Mouse (Mus musculus) liver, adult 2 months (tissue): Measurements from ENCODE around the gene BC017158. TPM values are rescaled to one million over a fixed set of nuclear protein-coding genes. Genes with fewer than 3 reads are reported as not detected.

ENCODE experiments used
- DNase-seq: peaks from one replicate; pipeline ENCODE4 v3.0.0-alpha.2; 2011; ENCODE audit warnings: low read depth, low spot score; ENCODE audit errors: extremely low read depth
- H3K27ac ChIP-seq: fragments of 200-500 bp; replicated peaks from 2 replicates; pipeline ENCODE4 v1.5.1; 2012; ENCODE audit warnings: low read depth, mild to moderate bottlenecking, control low read depth, inconsistent platforms, low read length; ENCODE audit not compliant: insufficient read depth
- H3K27me3 ChIP-seq: fragments of 200-500 bp; 2 replicates; pipeline ENCODE4 v1.6.1; 2012; ENCODE audit warnings: mild to moderate bottlenecking, moderate library complexity, low read length, inconsistent platforms; ENCODE audit not compliant: control insufficient read depth, insufficient read depth
- H3K36me3 ChIP-seq: fragments of 200-500 bp; 2 replicates; pipeline ENCODE4 v1.6.1; 2012; ENCODE audit warnings: low read length, inconsistent platforms; ENCODE audit not compliant: control insufficient read depth, insufficient read depth
- H3K4me1 ChIP-seq: fragments of 200-500 bp; 2 replicates; pipeline ENCODE4 v1.6.1; 2011; ENCODE audit warnings: low read length; ENCODE audit not compliant: control insufficient read depth, insufficient read depth
- H3K4me3 ChIP-seq: fragments of 200-500 bp; 2 replicates; pipeline ENCODE4 v1.5.1; 2011; ENCODE audit warnings: low read depth, mild to moderate bottlenecking, control low read depth, low read length, moderate library complexity; ENCODE audit not compliant: insufficient read depth
- H3K79me2 ChIP-seq: fragments of 200-500 bp; 2 replicates; pipeline ENCODE4 v1.6.1; 2012; ENCODE audit warnings: inconsistent platforms, mild to moderate bottlenecking, low read length, moderate library complexity; ENCODE audit not compliant: control insufficient read depth, insufficient read depth
- H3K9ac ChIP-seq: fragments of 200-500 bp; 2 replicates; pipeline ENCODE4 v1.6.1; 2012; ENCODE audit warnings: low read depth, mild to moderate bottlenecking, control low read depth, inconsistent platforms, low read length
- CTCF ChIP-seq: fragments of 200-500 bp; IDR thresholded peaks from 2 replicates; pipeline ENCODE4 v1.5.1; 2011; ENCODE audit warnings: low read depth, low read length, control low read depth
- POLR2A ChIP-seq: fragments of 200-500 bp; IDR thresholded peaks from 2 replicates; pipeline ENCODE4 v1.6.1; 2011; ENCODE audit warnings: low read length, control low read depth; ENCODE audit not compliant: insufficient read depth; ENCODE audit errors: extremely low read depth
- WGBS: fragments of 180-500 bp; shearing (Covaris S2); methylation state at CpG from one replicate; pipeline ENCODE4 v1.1.7; 2018; 5-methylcytosine and 5-hydroxymethylcytosine counted together
- polyA plus RNA-seq: library from polyadenylated mRNA; depleted of rRNA; stranded (reverse); fragments of >200 nt; gene quantifications from 2 replicates; pipeline ENCODE4 v1.2.3, GENCODE M21; 2012
- total RNA-seq: library from RNA; depleted of rRNA; stranded (reverse); fragments of >200 nt; gene quantifications from 2 replicates; pipeline ENCODE4 v1.2.3, GENCODE M21; 2014

The BC017158 gene
- total and polyA plus RNA-seq, 2 experiments = 15.2 to 25.2 TPM

DNA sequence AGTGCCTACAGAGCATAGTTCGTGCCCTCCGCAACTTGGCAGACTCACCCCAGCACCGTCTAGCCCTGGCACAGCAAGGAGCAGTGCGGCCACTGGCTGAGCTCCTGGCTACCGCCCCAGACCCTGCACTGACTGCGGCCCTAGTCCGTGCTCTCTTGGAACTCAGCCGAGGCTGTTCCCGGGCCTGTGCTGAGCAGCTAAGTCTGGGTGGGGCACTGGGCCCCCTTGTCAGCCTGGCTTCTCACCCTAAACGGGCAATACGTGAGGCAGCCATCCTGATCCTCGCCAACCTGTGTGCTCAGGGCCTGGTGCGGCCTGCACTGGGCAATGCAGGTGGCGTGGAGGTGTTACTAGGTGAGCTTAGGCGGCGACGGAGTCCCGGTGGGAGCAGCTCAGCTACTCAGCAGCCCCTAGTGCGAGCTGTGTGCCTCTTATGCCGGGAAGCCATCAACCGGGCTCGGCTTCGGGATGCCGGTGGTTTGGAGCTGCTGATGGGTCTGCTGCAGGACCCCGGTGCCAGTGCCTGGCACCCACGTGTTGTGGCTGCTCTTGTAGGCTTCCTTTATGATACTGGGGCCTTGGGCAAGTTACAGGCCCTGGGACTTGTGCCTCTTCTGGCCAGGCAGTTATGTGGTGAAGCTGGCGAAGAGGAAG is 57.7 kb downstream of the BC017158 start:
- DNase-seq = no peak
- Histone ChIP-seq H3K9ac (no peak overlapping the region), H3K27me3 (no peaks in the 10 kb centered on the region), H3K79me2 (no peaks in the 10 kb centered on the region), H3K36me3 (peaks cover 3% of the 10 kb centered on the region; the same call in 1 of the 2 replicates), H3K27ac (no peak overlapping the region), H3K4me1 (peaks cover 16% of the 10 kb centered on the region), H3K4me3 (no peak overlapping the region)
- WGBS = 93% methylated on average over 27 of the region's 27 CpGs
- TF ChIP-seq CTCF (no peak), POLR2A (no peak)

DNA sequence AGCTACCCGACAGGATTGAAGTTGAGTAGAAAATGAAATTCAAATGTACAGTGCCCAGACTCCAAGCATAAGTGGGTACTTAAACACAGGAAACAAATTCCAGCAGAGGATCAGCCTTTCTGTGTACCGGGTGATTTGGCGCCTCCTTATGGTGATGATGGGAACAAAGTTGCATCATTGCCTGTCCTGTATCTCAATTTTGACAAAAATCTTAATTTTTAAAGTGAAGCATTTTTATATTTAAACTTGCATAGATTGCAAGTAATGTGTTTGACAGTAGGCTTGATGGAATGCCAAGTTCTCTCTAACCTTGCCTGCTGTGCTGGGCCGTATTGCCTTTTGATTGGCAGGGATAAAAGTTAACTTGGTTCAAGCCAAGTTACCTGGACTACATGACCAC is 59.0 kb downstream of the BC017158 start:
- DNase-seq = peak; percentile 28
- TF ChIP-seq POLR2A (no peak), CTCF (no peak; the same call in 1 of the 2 replicates)
- Histone ChIP-seq H3K79me2 (no peaks in the 10 kb centered on the region), H3K4me1 (peaks cover 19% of the 10 kb centered on the region), H3K36me3 (no peaks in the 10 kb centered on the region), H3K27me3 (no peaks in the 10 kb centered on the region), H3K27ac (no peak overlapping the region), H3K9ac (no peak overlapping the region), H3K4me3 (no peak overlapping the region)
- 14% methylated on average over 4 of the region's 4 CpGs for WGBS

GRCm38 (mm10) chr7:128237927-128238778 is 59.8 kb downstream of the BC017158 start, which contains the start of gene 9130023H24Rik:
TSS of gene 9130023H24Rik (minus strand) at chr7:128238031.
- Histone ChIP-seq H3K36me3 (no peaks in the 10 kb centered on the region), H3K9ac (peak within 1 kb of the TSS; percentile 90), H3K27me3 (no peaks in the 10 kb centered on the region), H3K27ac (peak within 1 kb of the TSS; percentile 88), H3K79me2 (no peaks in the 10 kb centered on the region), H3K4me3 (peak within 1 kb of the TSS; percentile 70), H3K4me1 (peaks cover 19% of the 10 kb centered on the region)
- TF ChIP-seq POLR2A (peak; percentile 32; the same call in 1 of the 2 replicates), CTCF (no peak)
- DNase-seq = peak; percentile 92
- under 1% methylated on average over 72 of the region's 72 CpGs for WGBS

GRCm38 (mm10) chr7:128237593-128237926 is 60.4 kb downstream of the BC017158 start:
- Histone ChIP-seq H3K36me3 (no peaks in the 10 kb centered on the region), H3K27ac (peak overlapping the region; percentile 88), H3K4me1 (peaks cover 19% of the 10 kb centered on the region), H3K27me3 (no peaks in the 10 kb centered on the region), H3K79me2 (no peaks in the 10 kb centered on the region), H3K4me3 (peak overlapping the region; percentile 70), H3K9ac (peak overlapping the region; percentile 77)
- under 1% methylated on average over 25 of the region's 25 CpGs for WGBS
- TF ChIP-seq POLR2A (no peak), CTCF (no peak)
- DNase-seq = no peak

GRCm38 (mm10) chr7:128236856-128237592 is 60.9 kb downstream of the BC017158 start, which contains the start of gene Armc5:
TSS of gene Armc5 (plus strand) at chr7:128237342.
- Histone ChIP-seq H3K27me3 (no peaks in the 10 kb centered on the region), H3K36me3 (no peaks in the 10 kb centered on the region), H3K79me2 (no peaks in the 10 kb centered on the region), H3K9ac (peak within 1 kb of the TSS; percentile 90), H3K4me1 (peaks cover 19% of the 10 kb centered on the region), H3K27ac (peak within 1 kb of the TSS; percentile 88), H3K4me3 (peak within 1 kb of the TSS; percentile 70)
- DNase-seq = peak; percentile 74
- TF ChIP-seq CTCF (peak; percentile 78), POLR2A (no peak)
- WGBS = 22% methylated on average over 37 of the region's 37 CpGs
